Mouse (Mus musculus) embryonic stem cell, embryonic (primary cell): Measurements from ENCODE around the gene Tex33.
"Not testable (repeated sequence)": the region's sequence is repeated elsewhere in the genome, so short reads cannot be mapped to it uniquely, and the experiment has no call there.

Experiments used
- CTCF ChIA-PET, 4 experiments: fragments of 300-600 bp in 2 of 4; fragments of 350-600 bp in 2 of 4; sonication (Branson Sonifier 250); formaldehyde crosslinking; loops; one replicate each; lab custom pipeline; 2022; ENCODE audit warnings: inconsistent platforms in 2 of 4; lab: Charles Lee
- POLR2A ChIA-PET, 4 experiments: fragments of 300-600 bp in 2 of 4; fragments of 350-600 bp in 2 of 4; sonication (Branson Sonifier 250); formaldehyde crosslinking; loops; one replicate each; lab custom pipeline; 2022; ENCODE audit warnings: antibody characterized with exemption in 4 of 4, inconsistent platforms in 1 of 4; lab: Charles Lee

Tex33 gene

DNA sequence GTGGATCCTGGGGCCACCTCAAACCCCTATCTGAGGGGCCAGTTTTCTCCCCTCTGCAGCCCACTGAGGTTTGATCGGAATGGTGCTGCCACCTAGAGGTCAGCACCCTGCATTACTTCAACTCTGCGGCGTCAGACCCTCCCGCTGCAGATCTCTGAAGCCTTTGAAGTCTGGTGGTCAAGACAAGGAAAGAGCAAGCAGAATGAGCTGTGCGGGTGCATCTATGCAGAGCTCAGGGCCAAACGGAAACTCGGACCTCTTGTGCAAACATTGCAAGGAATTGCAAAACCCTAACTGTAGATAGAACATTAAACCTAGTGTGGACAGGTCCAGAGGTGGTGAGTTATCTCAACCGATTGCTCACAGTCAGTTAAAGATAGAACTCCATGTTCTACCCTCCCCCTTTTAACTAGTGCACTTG is 26.8 kb downstream of the Tex33 start:
- ChIA-PET POLR2A (interaction anchor here in 2 of 4 experiments (0.6 to 1.0 kb wide), 2 partner anchors 8 to 38 kb away, joined by 3 to 5 read pairs; partner anchors contain the start of gene Mpst (in 1 of the 2)), CTCF (interaction anchor here (0.6 to 2.2 kb wide), 26 partner anchors 9 to 398 kb away, joined by 3 to 12 read pairs (median 3); partner anchors contain the start of genes Csf2rb (in 1 of the 4), Eif3d (in 1 of the 4), Mpst (in 1 of the 4) and Tst (in 1 of the 4))

DNA sequence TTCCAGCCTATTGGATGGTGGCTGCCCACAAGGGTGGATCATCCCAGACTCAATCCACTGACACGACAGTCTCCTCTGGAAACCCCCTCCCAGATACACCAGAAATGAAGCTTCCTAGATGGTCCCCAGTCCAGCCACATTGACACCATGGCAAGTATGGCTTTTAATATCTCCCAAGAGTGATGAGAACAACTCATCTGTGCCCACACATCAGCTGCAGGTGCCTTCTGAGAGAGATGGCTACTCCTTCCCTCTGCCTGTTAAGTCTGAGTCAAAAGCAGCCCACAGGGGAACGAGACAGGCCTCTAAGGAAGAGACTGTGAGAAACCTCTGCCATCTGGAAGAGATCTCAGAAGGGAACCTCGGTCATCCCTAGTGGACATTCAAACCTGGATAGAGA is 27.9 kb downstream of the Tex33 start:
- POLR2A ChIA-PET = no interaction called here
- CTCF ChIA-PET = interaction anchor here in 3 of 4 experiments (0.8 to 1.7 kb wide), 4 partner anchors 56 to 386 kb away, joined by 3 to 6 read pairs (median 4); no protein-coding TSS in a partner anchor

DNA sequence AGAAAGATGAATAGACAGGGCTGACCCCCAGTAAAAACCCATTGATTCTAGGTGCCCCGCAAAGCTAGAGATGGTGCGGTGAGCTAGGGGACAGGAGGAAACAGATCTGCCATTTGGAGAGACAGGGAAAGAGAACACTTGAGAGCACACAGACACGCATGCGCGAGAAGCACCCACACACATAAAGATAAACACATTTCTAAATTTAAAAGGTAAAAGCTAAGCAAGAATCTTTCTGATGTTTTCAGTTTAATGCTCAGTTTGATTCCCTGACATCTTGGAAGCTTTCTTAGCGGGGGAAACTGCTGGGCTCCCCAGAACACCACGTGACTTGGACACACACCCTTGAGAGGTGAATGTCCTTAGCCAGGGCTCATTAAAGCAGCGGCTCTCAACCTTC is 28.8 kb downstream of the Tex33 start:
- POLR2A ChIA-PET = no interaction called here
- CTCF ChIA-PET = interaction anchor here in 2 of 4 experiments (1.0 to 1.3 kb wide), 2 partner anchors 58 to 127 kb away, joined by 3 to 5 read pairs; no protein-coding TSS in a partner anchor

DNA sequence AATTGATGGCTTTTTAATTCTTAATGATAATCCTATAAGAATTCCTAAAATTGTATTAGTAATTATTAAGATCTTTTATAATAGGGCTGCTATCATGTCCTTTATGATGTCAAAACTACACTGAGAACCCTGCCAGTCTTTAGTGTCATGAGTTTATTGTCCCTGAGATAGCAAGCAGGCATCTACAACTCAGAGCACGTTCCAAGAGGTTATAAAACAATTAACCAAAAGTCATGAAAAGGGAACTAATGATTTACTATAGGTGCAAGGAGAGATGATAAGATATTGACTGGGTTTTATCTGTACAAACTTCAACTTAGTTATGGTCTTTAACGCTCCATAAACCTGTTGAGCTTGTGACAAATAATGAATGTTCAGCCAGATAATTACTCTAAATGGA is 29.8 kb downstream of the Tex33 start:
- ChIA-PET CTCF (interaction anchor here in 3 of 4 experiments (0.6 to 1.3 kb wide), 4 partner anchors 59 to 817 kb away, joined by 3 to 5 read pairs (median 4); no protein-coding TSS in a partner anchor), POLR2A (interaction anchor here in 1 of 4 experiments (0.8 kb wide), 1 partner anchor 40 kb away, joined by 4 read pairs; the partner anchor contains the start of genes Mpst and Tst)

DNA sequence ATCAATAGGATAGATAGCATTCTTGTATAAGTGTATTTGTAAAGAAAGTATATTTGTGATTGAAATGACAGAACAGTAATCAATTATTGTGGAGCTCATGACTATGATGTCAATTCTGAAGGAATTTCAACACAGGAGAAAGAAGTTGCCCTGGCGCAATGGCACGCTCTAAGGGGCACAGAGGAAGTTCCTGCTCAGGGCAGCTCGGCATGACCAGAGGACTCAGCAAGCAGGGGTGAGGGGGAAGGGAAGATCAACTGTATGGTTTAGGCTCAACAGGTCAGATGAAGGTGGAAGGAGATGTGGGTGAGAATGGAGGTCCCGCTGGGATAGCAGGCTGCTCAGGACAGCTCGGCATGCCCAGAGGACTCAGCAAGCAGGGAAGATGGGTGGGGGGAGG is 40.2 kb downstream of the Tex33 start:
- ChIA-PET CTCF (interaction anchor here (0.6 to 1.9 kb wide), 14 partner anchors 14 to 544 kb away, joined by 3 to 8 read pairs (median 4); partner anchors contain the start of gene Csf2rb2 (in 1 of the 4)), POLR2A (interaction anchor here in 1 of 4 experiments (0.7 kb wide), 1 partner anchor 175 kb away, joined by 5 read pairs; no protein-coding TSS in a partner anchor)

DNA sequence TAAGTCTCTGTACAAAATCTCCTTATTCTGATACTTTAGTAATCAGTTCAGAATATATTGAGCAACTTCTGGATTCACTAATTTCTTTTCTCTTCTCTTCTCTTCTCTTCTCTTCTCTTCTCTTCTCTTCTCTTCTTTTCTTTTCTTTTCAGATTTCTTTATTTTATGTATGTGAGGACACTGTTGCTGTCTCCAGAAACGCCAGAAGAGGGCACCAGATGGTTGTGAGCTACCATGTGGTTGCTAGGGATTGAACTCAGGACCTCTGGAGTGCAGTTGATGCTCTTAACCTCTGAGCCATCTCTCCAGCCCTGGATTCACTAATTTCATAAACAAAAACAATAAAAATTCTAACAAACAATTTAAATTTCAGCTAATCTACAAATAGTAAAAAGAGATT is 40.8 kb downstream of the Tex33 start:
- ChIA-PET CTCF (interaction anchor here (0.6 to 1.9 kb wide), 13 partner anchors 14 to 544 kb away, joined by 3 to 8 read pairs (median 3); no protein-coding TSS in a partner anchor), POLR2A (no interaction called here)

DNA sequence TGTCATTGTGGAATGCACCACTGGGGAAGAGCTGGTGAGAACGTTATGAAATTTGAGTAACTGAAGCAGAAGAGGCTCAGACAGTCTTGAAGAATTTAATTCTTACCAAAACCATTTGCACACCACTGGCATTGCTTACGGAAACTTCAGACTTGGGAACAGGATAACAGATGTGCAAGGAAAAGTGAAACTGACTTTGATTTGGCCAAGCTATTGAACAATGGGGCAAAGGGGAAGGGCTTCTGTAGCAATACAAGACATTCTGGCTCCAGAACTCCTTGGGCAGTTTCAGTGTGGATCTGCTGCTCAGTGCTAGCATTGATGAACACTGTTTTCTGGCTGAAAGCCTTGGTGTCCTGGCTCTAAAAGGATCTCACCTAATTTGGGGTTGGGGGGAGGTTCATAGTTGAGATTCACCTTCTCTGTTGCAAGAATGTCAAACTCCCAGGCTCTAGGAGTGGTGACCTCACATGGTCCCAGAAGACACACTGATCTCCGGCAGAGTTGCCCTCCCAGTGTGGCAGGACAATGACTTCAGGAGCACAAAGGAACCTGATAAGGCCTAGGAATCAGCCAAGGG is 44.0 kb downstream of the Tex33 start:
- POLR2A ChIA-PET = no interaction called here
- CTCF ChIA-PET = no interaction called here

DNA sequence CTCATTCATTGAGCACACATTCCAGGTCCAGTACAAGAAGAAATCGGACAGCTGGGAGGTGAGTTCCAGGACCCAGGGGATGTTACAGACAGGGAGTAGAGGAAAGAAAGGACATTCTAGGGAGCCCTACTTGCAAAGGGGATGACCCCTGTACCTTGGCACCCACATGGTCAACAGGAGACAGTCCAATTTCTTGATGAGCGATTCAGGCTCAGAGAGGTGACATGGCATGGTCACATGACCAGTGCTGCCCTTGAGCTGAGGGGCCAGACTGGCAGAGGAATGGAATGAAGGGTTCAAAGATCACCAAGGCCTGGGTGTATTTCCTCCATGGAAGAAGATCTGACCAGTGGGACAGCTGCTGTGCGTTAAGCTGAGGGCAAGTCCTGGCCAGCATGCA is 51.1 kb downstream of the Tex33 start:
- POLR2A ChIA-PET = no interaction called here
- CTCF ChIA-PET = interaction anchor here in 2 of 4 experiments (0.6 to 1.5 kb wide), 3 partner anchors 9 to 24 kb away, joined by 4 to 8 read pairs (median 6); no protein-coding TSS in a partner anchor

DNA sequence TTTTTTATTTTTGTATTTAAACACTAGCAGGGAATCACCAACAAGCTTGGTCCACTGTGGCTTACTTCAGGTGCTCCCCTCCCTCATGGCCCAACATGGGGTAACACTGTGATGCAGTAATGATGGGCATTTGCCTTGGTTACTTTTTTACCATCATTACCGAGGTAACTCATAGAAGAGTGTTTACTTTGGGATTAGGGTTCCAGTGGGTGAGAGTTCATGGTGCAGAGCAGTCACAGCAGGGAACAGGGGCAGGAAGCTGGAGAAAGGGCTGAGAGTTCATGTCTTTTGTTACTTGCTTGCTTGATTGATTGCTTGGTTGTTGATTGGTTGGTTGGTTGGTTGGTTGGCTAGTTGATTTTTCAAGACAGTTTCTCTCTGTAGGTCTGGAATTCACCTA is 52.0 kb downstream of the Tex33 start:
- ChIA-PET POLR2A (no interaction called here), CTCF (interaction anchor here in 2 of 4 experiments (0.5 to 1.5 kb wide), 3 partner anchors 25 to 412 kb away, joined by 3 to 6 read pairs (median 5); no protein-coding TSS in a partner anchor)

DNA sequence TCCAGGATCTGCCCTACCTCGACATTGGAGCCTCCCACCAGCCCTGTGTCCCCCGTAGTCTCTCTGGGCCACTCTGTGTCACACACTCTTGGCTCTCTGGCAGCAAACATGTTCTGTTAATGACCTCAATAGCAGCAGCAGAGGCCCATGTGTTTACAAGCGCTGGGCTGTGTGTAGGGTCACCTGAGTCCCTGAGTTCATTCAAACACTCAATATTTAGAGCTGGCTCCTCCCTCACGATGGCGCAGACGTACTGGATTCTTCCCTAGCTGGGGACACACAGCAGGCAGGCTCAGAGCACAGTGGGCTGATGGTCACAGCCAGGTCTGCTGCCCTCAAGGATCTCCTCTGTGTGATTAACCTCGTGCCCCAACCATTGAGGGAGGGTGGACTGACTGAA is 54.8 kb downstream of the Tex33 start:
- POLR2A ChIA-PET = not testable (repeated sequence)
- CTCF ChIA-PET = interaction anchor here (0.6 to 2.1 kb wide), 11 partner anchors 20 to 358 kb away, joined by 3 to 15 read pairs (median 4); no protein-coding TSS in a partner anchor

DNA sequence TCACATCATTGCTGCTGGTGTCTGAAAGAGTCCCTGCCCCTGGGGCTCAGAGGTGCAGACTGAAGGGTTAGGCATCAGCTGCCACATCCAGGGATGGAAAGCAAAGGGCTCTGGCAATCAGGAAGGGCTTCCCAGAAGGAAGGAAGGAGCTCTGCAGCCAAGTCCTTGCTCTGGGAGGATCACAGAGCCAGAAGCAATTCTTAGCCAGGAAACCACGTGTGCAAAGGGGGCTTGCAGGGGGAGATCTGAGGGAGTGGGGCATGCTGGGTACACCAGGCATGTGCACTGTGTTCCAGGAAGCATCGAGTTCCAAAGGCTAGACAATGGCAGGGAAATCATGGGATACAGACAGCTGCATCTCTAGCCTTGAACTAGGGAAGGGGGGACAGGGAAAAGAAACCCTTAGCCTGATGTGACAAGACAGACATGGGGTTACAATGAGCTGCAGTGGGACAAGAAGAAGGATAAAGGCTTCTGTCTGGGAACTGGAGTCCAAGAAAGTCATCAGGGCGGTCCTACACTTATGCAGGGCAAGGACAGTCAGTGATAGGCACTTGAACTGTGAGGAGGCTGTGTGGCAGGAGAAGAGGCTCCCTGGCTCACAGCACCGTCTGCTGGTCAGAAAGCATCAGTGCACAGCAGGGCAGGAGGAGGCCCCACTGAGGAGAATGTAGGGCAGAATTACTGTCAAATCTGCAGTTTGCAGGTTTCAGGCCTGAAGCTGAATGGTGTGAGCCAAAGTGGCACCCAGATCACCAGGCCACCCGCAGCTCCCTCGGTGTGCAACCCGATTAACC is 55.9 kb downstream of the Tex33 start:
- CTCF ChIA-PET = interaction anchor here (0.6 to 2.1 kb wide), 18 partner anchors 19 to 589 kb away, joined by 3 to 15 read pairs (median 4); no protein-coding TSS in a partner anchor
- POLR2A ChIA-PET = not testable (repeated sequence)

DNA sequence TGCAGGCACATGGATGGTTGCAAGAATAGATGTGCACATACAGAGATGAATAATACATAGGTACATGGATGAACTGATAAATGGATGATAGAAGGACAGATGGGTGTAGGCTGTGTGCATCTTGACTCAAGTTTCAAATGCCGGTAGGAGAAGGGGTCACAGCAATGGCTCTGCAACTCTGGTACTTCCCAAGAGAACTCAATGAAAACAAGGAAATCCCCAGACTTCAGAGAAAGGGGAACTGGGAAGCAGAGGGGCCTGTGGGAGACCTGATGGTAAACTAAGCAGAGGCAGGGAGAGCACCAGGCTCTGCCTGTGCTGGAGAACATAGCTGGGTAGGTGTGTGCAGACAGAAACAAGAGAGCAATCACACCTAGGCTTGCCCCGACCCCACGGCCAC is 61.3 kb downstream of the Tex33 start:
- ChIA-PET POLR2A (no interaction called here), CTCF (no interaction called here)

DNA sequence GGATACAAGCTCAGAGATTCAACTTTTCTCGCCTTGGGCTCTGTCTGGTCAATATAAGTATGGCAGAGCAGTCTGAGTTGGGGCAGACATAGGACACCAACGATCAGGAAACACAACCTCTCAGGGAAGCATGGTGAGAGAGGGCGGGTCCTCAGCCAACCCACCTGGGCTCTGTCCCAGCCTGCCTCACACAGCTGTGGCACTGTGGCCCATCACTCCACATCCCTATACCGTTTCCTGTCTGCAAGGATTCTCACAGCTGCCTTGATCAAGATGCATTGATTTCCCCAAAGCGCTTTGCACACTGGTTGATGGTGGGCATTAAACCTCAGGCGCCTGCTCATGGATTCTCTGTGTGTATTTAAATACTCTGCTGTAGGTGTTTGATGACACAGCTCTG is 62.7 kb downstream of the Tex33 start:
- POLR2A ChIA-PET = no interaction called here
- CTCF ChIA-PET = interaction anchor here in 2 of 4 experiments (0.9 to 1.4 kb wide), 2 partner anchors 12 to 93 kb away, joined by 4 to 6 read pairs; no protein-coding TSS in a partner anchor

DNA sequence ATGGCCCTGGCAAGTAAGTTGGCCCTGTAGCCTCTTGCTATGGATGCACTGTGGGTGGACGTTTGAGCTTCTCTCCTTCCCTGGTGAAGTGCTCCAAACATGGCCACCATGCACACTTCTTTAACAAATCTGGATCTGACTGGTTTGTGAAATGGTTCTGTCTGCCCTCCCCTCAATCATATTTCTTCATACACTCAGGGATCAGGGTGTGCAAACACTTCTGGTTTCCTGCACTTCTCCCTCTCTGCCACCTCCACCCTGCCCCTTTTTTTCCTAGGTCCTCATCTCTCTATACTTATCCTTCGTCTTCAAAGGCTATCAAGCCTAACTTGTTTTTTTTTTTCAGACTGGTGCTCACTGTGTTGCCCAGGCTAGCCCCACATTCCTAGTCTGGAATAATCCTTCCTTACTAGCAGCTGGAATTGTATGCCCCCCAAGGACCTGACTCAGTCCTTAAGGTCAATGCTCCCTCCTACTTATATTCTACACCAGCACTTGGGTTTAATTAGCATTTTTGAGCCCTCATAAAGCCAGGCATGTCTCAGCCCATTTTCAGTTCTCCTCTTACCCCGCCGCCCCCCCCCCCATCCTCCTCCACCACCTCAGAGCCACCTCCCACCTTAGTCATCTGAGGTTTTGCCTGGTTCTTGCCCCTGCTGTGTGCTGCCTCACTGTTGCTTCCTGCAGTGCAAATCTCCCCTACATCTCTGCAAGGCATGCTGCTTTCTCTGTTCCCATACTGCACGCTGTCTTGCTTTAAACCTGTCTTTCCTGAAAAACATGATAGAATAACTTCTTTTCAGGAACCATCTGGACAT is 64.0 kb downstream of the Tex33 start:
- CTCF ChIA-PET = interaction anchor here in 1 of 4 experiments (1.4 kb wide), 1 partner anchor 92 kb away, joined by 6 read pairs; no protein-coding TSS in a partner anchor
- POLR2A ChIA-PET = no interaction called here

DNA sequence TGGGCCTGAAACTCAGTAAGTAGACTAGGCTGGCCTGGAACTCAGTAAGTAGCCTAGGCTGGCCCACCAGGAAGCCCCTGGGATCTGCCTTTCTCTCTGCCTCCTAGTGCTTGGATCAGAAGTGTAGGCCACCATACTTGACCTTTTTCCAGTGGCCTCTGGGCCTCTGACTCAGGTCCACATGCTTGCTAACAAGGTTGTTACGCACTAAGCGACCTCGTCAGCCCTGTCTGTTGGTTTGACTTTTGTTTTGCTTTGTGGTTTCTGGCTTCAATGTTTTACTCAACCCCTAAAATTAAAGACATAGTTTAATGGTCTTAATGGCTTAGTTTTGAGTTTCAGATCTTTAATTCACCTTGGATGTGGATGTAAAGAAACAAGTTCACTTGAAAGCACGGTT is 65.0 kb downstream of the Tex33 start:
- ChIA-PET CTCF (no interaction called here), POLR2A (no interaction called here)

DNA sequence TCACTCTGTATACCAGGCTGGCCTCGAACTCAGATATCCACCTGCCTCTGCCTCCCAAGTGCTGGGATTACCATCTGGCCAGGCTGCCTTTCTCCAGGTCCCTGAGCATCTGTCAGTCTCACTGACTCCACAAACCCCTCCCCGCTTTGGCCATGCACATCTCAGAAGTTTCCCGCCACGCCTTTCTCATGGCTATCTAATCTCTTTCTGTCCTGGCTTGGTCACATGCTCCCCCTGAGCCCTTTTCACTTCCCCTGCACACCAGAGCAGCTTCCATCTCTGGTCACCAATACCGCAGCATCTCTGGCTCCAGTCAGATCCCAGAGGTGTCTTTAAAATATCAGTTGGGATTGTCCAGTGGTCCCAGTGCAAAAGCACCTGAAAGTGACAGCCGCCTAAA is 65.7 kb downstream of the Tex33 start:
- CTCF ChIA-PET, POLR2A ChIA-PET: not testable (repeated sequence)

DNA sequence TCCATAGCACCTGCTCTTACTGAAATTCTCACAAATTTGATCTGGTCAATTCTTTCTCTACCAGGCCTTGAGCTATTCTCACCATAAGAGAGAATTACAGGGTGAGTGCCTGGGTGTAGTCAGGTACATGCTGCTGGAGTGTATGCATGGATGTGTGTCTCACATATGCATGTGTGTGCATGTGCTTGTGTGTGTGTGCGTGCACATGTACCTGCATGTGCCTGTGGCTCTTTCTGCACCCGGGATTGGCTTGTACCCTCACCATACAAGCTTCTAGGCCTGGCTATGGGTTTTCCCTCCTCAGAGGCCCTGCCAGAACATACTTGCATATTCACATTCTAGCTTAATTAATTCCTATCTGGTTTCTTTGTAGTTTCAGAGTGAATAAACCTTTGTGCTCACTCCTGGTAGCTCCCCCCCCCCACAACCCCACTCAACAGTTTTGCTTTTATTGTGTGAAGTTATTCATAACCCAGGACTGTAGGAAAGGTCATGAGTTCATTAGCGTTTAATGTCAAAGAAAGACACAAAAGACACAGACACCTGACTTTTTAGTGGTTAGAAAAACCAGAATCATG is 67.1 kb downstream of the Tex33 start:
- POLR2A ChIA-PET = interaction anchor here in 1 of 4 experiments (0.6 kb wide), 1 partner anchor 26 kb away, joined by 9 read pairs; no protein-coding TSS in a partner anchor
- CTCF ChIA-PET = interaction anchor here in 2 of 4 experiments (0.6 to 0.7 kb wide), 3 partner anchors 8 to 416 kb away, joined by 3 to 10 read pairs (median 3); no protein-coding TSS in a partner anchor
